In genomic region chr6:67123071-67123470, GRCm38 (mm10) we compare ENCODE assay signal across 16 mouse cellular contexts.
DNase-seq lines count a peak whose midpoint lies in the region.
"Had no signal": no experiment of that assay in that cellular context is flagged by ENCODE, and none has a peak within 500 bp of the region (broad histone marks: within the 10 kb centered on the region; RNA-seq: fewer than 3 reads in every experiment).

No protein-coding gene starts in this region.

- DNase-seq in heart, adult 11 months = peak; percentile 40
- no peak for DNase-seq in heart, adult 18-20 months
- peak; percentile 72 for DNase-seq in R1 (ENCODE audit: low read depth, low spot score)
- no peak for DNase-seq in thymus, postnatal 25 days
- no peak for DNase-seq in Muller cell, postnatal 12 days (ENCODE audit: inconsistent ontology term)
- DNase-seq: adrenal gland, adult 2 months; adrenal gland, postnatal 10 days; adrenal gland, postnatal 25 days; B cell, adult 2 months; cerebellum, adult 11 months; cerebellum, adult 18-20 months; cerebellum, adult 8-10 months; cerebellum, adult 9-11 months; cerebellum, postnatal 14 days; cerebellum, postnatal 36 days; embryo, embryonic 11 days had no signal

Comparison
In these comparisons a context has a peak if more than half of its experiments do, and no peak if none do; other contexts are left out.
1. DNase-seq: peak in heart, adult 11 months (single experiment) and R1 (single experiment); none in heart, adult 18-20 months (0 of 2), thymus, postnatal 25 days (single experiment) and Muller cell, postnatal 12 days (single experiment).